Mouse (Mus musculus): ENCODE results near the gene Mrgprd. TPM values are rescaled to one million over a fixed set of nuclear protein-coding genes. Genes with fewer than 3 reads are reported as not detected.
A peak's percentile ranks its signal among the peaks of the same experiment; 100 is the strongest.

The Mrgprd gene
- polyA plus RNA-seq, 1 experiment, result not detected

DNA sequence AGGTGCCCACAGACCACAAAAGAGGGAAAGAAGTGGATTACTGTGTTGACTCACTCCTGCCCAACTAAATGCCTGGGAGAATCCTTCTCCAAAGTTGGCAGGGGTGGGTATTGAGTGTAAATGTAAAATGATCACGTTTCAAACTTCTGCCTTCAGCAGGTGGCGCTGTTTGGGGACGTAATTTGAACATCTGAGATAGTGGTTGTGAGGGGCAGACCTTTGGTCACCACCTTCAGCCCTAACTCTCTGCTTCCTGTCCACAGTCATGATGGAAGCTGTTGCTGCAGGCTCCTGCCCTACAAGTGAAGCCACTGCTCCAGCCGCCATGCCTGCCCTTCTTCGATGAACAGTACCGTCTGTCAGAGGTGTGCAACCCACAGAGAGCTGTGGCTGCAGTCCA lies 20.8 kb upstream of the Mrgprd start:
- Histone ChIP-seq H3K4me3 (ENCODE audit: insufficient read depth, low read depth, low read length) (no peak overlapping the region), H3K4me1 (ENCODE audit: control insufficient read depth, insufficient read depth, low read length) (no peaks in the 10 kb centered on the region), H3K36me3 (ENCODE audit: control insufficient read depth, insufficient read depth, low read length) (no peaks in the 10 kb centered on the region), H3K27me3 (replicated peaks; ENCODE audit: control insufficient read depth, insufficient read depth, low read length) (no peaks in the 10 kb centered on the region), H3K27ac (ENCODE audit: insufficient read depth, low read depth, low read length) (no peak overlapping the region)
- no peak for DNase-seq
- TF ChIP-seq POLR2A (IDR thresholded peaks at IDR 0.05; ENCODE audit: low read depth, low read length) (no peak), CTCF (conservative IDR thresholded peaks at IDR 0.05; ENCODE audit: insufficient read depth, insufficient read length, low read depth, low read length) (no peak)
- WGBS, result 40% methylated on average over 6 of the region's 6 CpGs

GRCm38 (mm10) chr7:145298666-145299490 lies 15.8 kb upstream of the Mrgprd start:
- H3K27me3 ChIP-seq (replicated peaks; ENCODE audit: control insufficient read depth, insufficient read depth, low read length), result no peaks in the 10 kb centered on the region
- DNase-seq, result no peak
- WGBS, result 64% methylated on average over 3 of the region's 3 CpGs
- H3K4me3 ChIP-seq (ENCODE audit: insufficient read depth, low read depth, low read length), result no peak overlapping the region
- no peak overlapping the region for H3K27ac ChIP-seq (ENCODE audit: insufficient read depth, low read depth, low read length)
- TF ChIP-seq POLR2A (IDR thresholded peaks at IDR 0.05; ENCODE audit: low read depth, low read length), result no peak
- no peak for TF ChIP-seq CTCF (conservative IDR thresholded peaks at IDR 0.05; ENCODE audit: insufficient read depth, insufficient read length, low read depth, low read length)
- no peaks in the 10 kb centered on the region for H3K4me1 ChIP-seq (ENCODE audit: control insufficient read depth, insufficient read depth, low read length)
- H3K36me3 ChIP-seq (ENCODE audit: control insufficient read depth, insufficient read depth, low read length), result no peaks in the 10 kb centered on the region

DNA sequence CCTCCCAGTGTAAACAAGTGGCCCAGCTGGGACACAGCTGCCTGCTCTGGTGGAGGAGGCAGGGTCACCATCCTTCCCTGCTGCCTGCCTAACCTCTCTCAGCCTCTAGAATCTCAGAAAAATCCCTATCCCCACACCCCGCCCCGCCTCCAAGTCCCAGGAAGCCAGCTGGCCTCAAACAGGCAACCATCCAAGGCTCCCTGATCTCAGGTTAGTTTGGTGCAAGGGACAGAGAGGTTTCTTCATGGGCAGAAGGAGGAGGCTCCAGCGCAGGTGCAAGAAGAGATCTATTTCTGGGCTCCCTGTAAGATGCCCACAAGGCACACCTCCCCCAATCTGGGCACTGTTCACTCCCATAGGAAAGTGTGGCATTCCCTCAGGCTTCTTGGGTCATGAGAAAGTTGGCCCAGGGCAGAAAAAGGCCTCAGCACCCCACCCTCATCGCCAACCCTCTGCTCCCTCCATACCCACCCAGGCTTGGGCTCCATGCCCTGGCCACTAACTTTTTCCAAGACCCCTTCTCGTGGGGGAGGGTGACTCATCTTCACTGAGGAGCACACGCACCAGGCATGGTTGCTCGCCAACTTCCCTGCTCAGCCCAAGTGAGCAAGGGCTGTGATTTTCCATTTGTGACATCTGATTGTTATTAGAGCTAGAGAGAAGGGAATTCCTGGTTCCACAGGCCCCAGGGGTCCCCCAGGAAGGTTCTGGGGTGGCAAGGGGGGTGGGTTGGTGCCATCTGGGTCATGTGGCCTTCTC lies 14.9 kb upstream of the Mrgprd start:
- Histone ChIP-seq H3K36me3 (ENCODE audit: control insufficient read depth, insufficient read depth, low read length) (no peaks in the 10 kb centered on the region), H3K4me1 (ENCODE audit: control insufficient read depth, insufficient read depth, low read length) (no peaks in the 10 kb centered on the region), H3K27ac (ENCODE audit: insufficient read depth, low read depth, low read length) (no peak overlapping the region), H3K27me3 (replicated peaks; ENCODE audit: control insufficient read depth, insufficient read depth, low read length) (no peaks in the 10 kb centered on the region), H3K4me3 (ENCODE audit: insufficient read depth, low read depth, low read length) (no peak overlapping the region)
- TF ChIP-seq CTCF (conservative IDR thresholded peaks at IDR 0.05; ENCODE audit: insufficient read depth, insufficient read length, low read depth, low read length) (no peak), POLR2A (IDR thresholded peaks at IDR 0.05; ENCODE audit: low read depth, low read length) (no peak)
- WGBS, result 63% methylated on average over 7 of the region's 7 CpGs
- DNase-seq, result peak; percentile 16

GRCm38 (mm10) chr7:145300321-145301007 lies 14.2 kb upstream of the Mrgprd start, which contains the start of gene Mrgprf:
Gene Mrgprf, plus strand, starts transcription at chr7:145300828.
- no peaks in the 10 kb centered on the region for H3K27me3 ChIP-seq (replicated peaks; ENCODE audit: control insufficient read depth, insufficient read depth, low read length)
- H3K4me3 ChIP-seq (ENCODE audit: insufficient read depth, low read depth, low read length), result peak within 1 kb of the TSS; percentile 2; the same call in 1 of the 2 replicates
- no peaks in the 10 kb centered on the region for H3K36me3 ChIP-seq (ENCODE audit: control insufficient read depth, insufficient read depth, low read length)
- H3K27ac ChIP-seq (ENCODE audit: insufficient read depth, low read depth, low read length), result peak within 1 kb of the TSS; percentile 51; the same call in 1 of the 2 replicates
- peak; percentile 28 for DNase-seq
- TF ChIP-seq CTCF (conservative IDR thresholded peaks at IDR 0.05; ENCODE audit: insufficient read depth, insufficient read length, low read depth, low read length) (0 out of 2 replicates have a peak, but pooled peaks have one; percentile 2), POLR2A (IDR thresholded peaks at IDR 0.05; ENCODE audit: low read depth, low read length) (no peak)
- WGBS, result 30% methylated on average over 12 of the region's 13 CpGs
- H3K4me1 ChIP-seq (ENCODE audit: control insufficient read depth, insufficient read depth, low read length), result no peaks in the 10 kb centered on the region

DNA sequence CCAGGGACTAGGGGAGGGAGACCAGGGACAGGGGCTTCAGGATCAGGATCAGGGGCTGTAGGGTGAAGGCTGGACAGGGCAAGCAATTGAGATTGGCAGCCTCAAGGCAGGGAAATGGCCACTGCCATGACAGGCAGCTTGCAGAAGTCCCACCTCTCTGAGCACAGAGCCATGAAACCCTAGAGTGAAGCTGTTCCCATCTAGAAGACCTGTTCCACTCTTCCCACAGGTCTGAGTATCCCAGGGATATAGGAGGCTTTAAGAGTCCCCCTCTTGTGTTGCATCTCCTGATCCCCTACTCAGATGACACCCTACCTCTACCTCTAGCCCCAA lies 13.7 kb upstream of the Mrgprd start:
- DNase-seq, result no peak
- no peaks in the 10 kb centered on the region for H3K36me3 ChIP-seq (ENCODE audit: control insufficient read depth, insufficient read depth, low read length)
- peak overlapping the region; percentile 51; the same call in 1 of the 2 replicates for H3K27ac ChIP-seq (ENCODE audit: insufficient read depth, low read depth, low read length)
- peak overlapping the region; percentile 2; the same call in 1 of the 2 replicates for H3K4me3 ChIP-seq (ENCODE audit: insufficient read depth, low read depth, low read length)
- no peak for TF ChIP-seq CTCF (conservative IDR thresholded peaks at IDR 0.05; ENCODE audit: insufficient read depth, insufficient read length, low read depth, low read length)
- no peaks in the 10 kb centered on the region for H3K4me1 ChIP-seq (ENCODE audit: control insufficient read depth, insufficient read depth, low read length)
- no peaks in the 10 kb centered on the region for H3K27me3 ChIP-seq (replicated peaks; ENCODE audit: control insufficient read depth, insufficient read depth, low read length)

DNA sequence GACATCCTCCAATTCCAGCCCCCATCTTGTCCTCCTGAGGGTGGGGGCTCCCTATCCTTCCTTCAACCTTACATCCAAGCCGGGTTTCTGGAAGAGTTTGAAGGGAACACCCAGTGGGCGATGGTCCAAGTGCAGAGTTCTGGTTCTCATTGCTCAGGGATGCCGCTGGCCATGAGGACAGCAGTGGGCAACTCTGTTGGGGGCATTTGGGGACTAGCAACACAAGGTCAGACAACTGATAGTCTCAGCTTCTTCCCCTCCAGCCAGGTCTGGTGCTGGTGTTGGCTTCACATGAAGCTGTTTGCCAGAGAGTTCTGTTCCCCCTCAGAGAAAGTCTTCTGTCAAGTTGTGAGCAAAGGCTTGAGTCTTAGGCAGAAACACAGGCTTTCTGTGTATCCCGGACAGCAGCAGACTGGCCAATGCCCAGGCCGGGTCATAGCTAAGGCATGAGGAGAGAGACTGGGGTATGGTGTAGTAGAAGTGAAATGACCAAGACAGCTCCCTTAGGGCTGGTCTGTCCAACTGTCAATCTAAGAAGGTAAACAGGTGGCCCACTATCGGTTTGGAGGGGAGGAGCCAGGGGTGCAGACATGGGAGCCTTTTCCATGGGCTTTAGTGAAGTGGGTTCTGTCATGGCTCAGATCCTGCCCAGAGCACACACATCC lies 13.2 kb upstream of the Mrgprd start:
- 81% methylated on average over 6 of the region's 6 CpGs for WGBS
- no peak overlapping the region for H3K4me3 ChIP-seq (ENCODE audit: insufficient read depth, low read depth, low read length)
- no peaks in the 10 kb centered on the region for H3K4me1 ChIP-seq (ENCODE audit: control insufficient read depth, insufficient read depth, low read length)

More for the DNA sequence above, 13.2 kb upstream of the Mrgprd start:
- no peak for TF ChIP-seq CTCF (conservative IDR thresholded peaks at IDR 0.05; ENCODE audit: insufficient read depth, insufficient read length, low read depth, low read length)
- TF ChIP-seq POLR2A (IDR thresholded peaks at IDR 0.05; ENCODE audit: low read depth, low read length), result no peak
- DNase-seq, result no peak
- H3K27me3 ChIP-seq (replicated peaks; ENCODE audit: control insufficient read depth, insufficient read depth, low read length), result no peaks in the 10 kb centered on the region
- no peak overlapping the region for H3K27ac ChIP-seq (ENCODE audit: insufficient read depth, low read depth, low read length)
- no peaks in the 10 kb centered on the region for H3K36me3 ChIP-seq (ENCODE audit: control insufficient read depth, insufficient read depth, low read length)
